Mouse (Mus musculus): ENCODE measurements around the gene Rab1a. TPM values are rescaled to one million over a fixed set of nuclear protein-coding genes. Genes with fewer than 3 reads are reported as not detected.
"Not testable (repeated sequence)": the region's sequence is repeated elsewhere in the genome, so short reads cannot be mapped to it uniquely, and the experiment has no call there.

The Rab1a gene
- total and polyA plus RNA-seq, 2 experiments, result 50.4 to 93.4 TPM

GRCm38 (mm10) chr11:20165991-20166390, 35.2 kb upstream of the Rab1a start:
- no peak for DNase-seq (ENCODE audit: extremely low read depth, low read depth, low spot score)
- no peak overlapping the region for H3K27ac ChIP-seq (replicated peaks; ENCODE audit: insufficient read depth, low read depth, low read length)
- WGBS, result 87% methylated on average over 4 of the region's 4 CpGs
- no peaks in the 10 kb centered on the region for H3K36me3 ChIP-seq (ENCODE audit: control insufficient read depth, insufficient read depth, low read length)
- H3K4me1 ChIP-seq (ENCODE audit: control insufficient read depth, insufficient read depth, low read length), result peaks cover 3% of the 10 kb centered on the region; the same call in 1 of the 2 replicates
- H3K4me3 ChIP-seq (ENCODE audit: insufficient read depth, low read depth, low read length), result no peak overlapping the region
- no peak for TF ChIP-seq POLR2A (IDR thresholded peaks at IDR 0.05; ENCODE audit: extremely low read depth, insufficient read depth, low read length)
- no peak for TF ChIP-seq CTCF (IDR thresholded peaks at IDR 0.05; ENCODE audit: low read depth, low read length)
- no peak overlapping the region for H3K9ac ChIP-seq (ENCODE audit: low read depth, low read length)
- H3K79me2 ChIP-seq (ENCODE audit: control insufficient read depth, insufficient read depth, low read length), result no peaks in the 10 kb centered on the region
- H3K27me3 ChIP-seq (ENCODE audit: control insufficient read depth, insufficient read depth, low read length), result no peaks in the 10 kb centered on the region

- not testable (repeated sequence) for H3K4me3 ChIP-seq (ENCODE audit: insufficient read depth, low read depth, low read length); H3K4me1 ChIP-seq (ENCODE audit: control insufficient read depth, insufficient read depth, low read length); H3K36me3 ChIP-seq (ENCODE audit: control insufficient read depth, insufficient read depth, low read length); H3K27ac ChIP-seq (replicated peaks; ENCODE audit: insufficient read depth, low read depth, low read length); H3K79me2 ChIP-seq (ENCODE audit: control insufficient read depth, insufficient read depth, low read length); H3K9ac ChIP-seq (ENCODE audit: low read depth, low read length); DNase-seq (ENCODE audit: extremely low read depth, low read depth, low spot score); H3K27me3 ChIP-seq (ENCODE audit: control insufficient read depth, insufficient read depth, low read length)
- WGBS, result 77% methylated on average over 6 of the region's 6 CpGs
These were observed 34.8 kb upstream of the Rab1a start for GRCm38 (mm10) chr11:20166476-20166875.

GRCm38 (mm10) chr11:20168972-20169371, 32.3 kb upstream of the Rab1a start:
- H3K36me3 ChIP-seq (ENCODE audit: control insufficient read depth, insufficient read depth, low read length), result no peaks in the 10 kb centered on the region
- no peaks in the 10 kb centered on the region for H3K79me2 ChIP-seq (ENCODE audit: control insufficient read depth, insufficient read depth, low read length)
- no peak overlapping the region for H3K4me3 ChIP-seq (ENCODE audit: insufficient read depth, low read depth, low read length)
- no peak overlapping the region for H3K9ac ChIP-seq (ENCODE audit: low read depth, low read length)
- H3K27me3 ChIP-seq (ENCODE audit: control insufficient read depth, insufficient read depth, low read length), result no peaks in the 10 kb centered on the region
- no peak overlapping the region for H3K27ac ChIP-seq (replicated peaks; ENCODE audit: insufficient read depth, low read depth, low read length)
- TF ChIP-seq CTCF (IDR thresholded peaks at IDR 0.05; ENCODE audit: low read depth, low read length) (no peak), POLR2A (IDR thresholded peaks at IDR 0.05; ENCODE audit: extremely low read depth, insufficient read depth, low read length) (no peak)
- WGBS, result 87% methylated on average over 11 of the region's 11 CpGs
- peaks cover 3% of the 10 kb centered on the region; the same call in 1 of the 2 replicates for H3K4me1 ChIP-seq (ENCODE audit: control insufficient read depth, insufficient read depth, low read length)
- no peak for DNase-seq (ENCODE audit: extremely low read depth, low read depth, low spot score)

DNA sequence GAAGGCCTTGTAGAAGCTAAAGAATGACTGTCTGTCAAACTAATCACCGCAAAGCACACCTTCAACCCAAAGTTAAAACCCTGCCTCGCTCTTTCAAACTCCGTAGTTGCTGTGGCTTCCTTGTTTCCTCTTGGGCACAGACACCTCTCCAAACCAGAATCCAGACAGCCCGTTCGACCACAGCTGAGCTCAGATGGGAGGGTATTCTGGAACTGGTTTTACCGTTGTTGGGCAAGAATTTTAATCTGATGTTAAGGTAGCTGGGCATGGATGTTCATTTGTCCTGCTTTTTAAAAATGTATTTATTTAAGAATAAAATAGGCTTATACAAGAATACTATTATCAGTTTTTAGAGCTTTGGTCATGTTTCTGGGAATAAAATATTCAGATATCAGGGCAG, 14.0 kb upstream of the Rab1a start:
- WGBS, result 87% methylated on average over 6 of the region's 6 CpGs
- H3K79me2 ChIP-seq (ENCODE audit: control insufficient read depth, insufficient read depth, low read length), result no peaks in the 10 kb centered on the region
- no peaks in the 10 kb centered on the region for H3K36me3 ChIP-seq (ENCODE audit: control insufficient read depth, insufficient read depth, low read length)
- H3K4me3 ChIP-seq (ENCODE audit: insufficient read depth, low read depth, low read length), result no peak overlapping the region
- no peak for DNase-seq (ENCODE audit: extremely low read depth, low read depth, low spot score)
- no peaks in the 10 kb centered on the region for H3K4me1 ChIP-seq (ENCODE audit: control insufficient read depth, insufficient read depth, low read length)
- TF ChIP-seq POLR2A (IDR thresholded peaks at IDR 0.05; ENCODE audit: extremely low read depth, insufficient read depth, low read length), result no peak
- TF ChIP-seq CTCF (IDR thresholded peaks at IDR 0.05; ENCODE audit: low read depth, low read length), result no peak
- no peak overlapping the region for H3K9ac ChIP-seq (ENCODE audit: low read depth, low read length)
- no peak overlapping the region for H3K27ac ChIP-seq (replicated peaks; ENCODE audit: insufficient read depth, low read depth, low read length)
- no peaks in the 10 kb centered on the region for H3K27me3 ChIP-seq (ENCODE audit: control insufficient read depth, insufficient read depth, low read length)

GRCm38 (mm10) chr11:20193100-20193736, 8.0 kb upstream of the Rab1a start:
- H3K4me1 ChIP-seq (ENCODE audit: control insufficient read depth, insufficient read depth, low read length), result no peaks in the 10 kb centered on the region
- WGBS, result 64% methylated on average over 4 of the region's 4 CpGs
- H3K36me3 ChIP-seq (ENCODE audit: control insufficient read depth, insufficient read depth, low read length), result no peaks in the 10 kb centered on the region
- no peak for DNase-seq (ENCODE audit: extremely low read depth, low read depth, low spot score)
- no peaks in the 10 kb centered on the region for H3K27me3 ChIP-seq (ENCODE audit: control insufficient read depth, insufficient read depth, low read length)
- TF ChIP-seq POLR2A (IDR thresholded peaks at IDR 0.05; ENCODE audit: extremely low read depth, insufficient read depth, low read length), result no peak
- TF ChIP-seq CTCF (IDR thresholded peaks at IDR 0.05; ENCODE audit: low read depth, low read length), result no peak
- no peak overlapping the region for H3K27ac ChIP-seq (replicated peaks; ENCODE audit: insufficient read depth, low read depth, low read length)
- no peak overlapping the region for H3K9ac ChIP-seq (ENCODE audit: low read depth, low read length)
- no peak overlapping the region for H3K4me3 ChIP-seq (ENCODE audit: insufficient read depth, low read depth, low read length)
- no peaks in the 10 kb centered on the region for H3K79me2 ChIP-seq (ENCODE audit: control insufficient read depth, insufficient read depth, low read length)

GRCm38 (mm10) chr11:20201661-20202101, 449 bp downstream of the Rab1a start:
- no peaks in the 10 kb centered on the region for H3K27me3 ChIP-seq (ENCODE audit: control insufficient read depth, insufficient read depth, low read length)
- TF ChIP-seq POLR2A (IDR thresholded peaks at IDR 0.05; ENCODE audit: extremely low read depth, insufficient read depth, low read length), result no peak
- no peak for TF ChIP-seq CTCF (IDR thresholded peaks at IDR 0.05; ENCODE audit: low read depth, low read length)
- peaks cover 30% of the 10 kb centered on the region for H3K79me2 ChIP-seq (ENCODE audit: control insufficient read depth, insufficient read depth, low read length)
- peak overlapping the region; percentile 91 for H3K4me3 ChIP-seq (ENCODE audit: insufficient read depth, low read depth, low read length)
- under 1% methylated on average over 40 of the region's 40 CpGs for WGBS
- peak overlapping the region; percentile 99 for H3K9ac ChIP-seq (ENCODE audit: low read depth, low read length)
- DNase-seq (ENCODE audit: extremely low read depth, low read depth, low spot score), result no peak
- H3K36me3 ChIP-seq (ENCODE audit: control insufficient read depth, insufficient read depth, low read length), result no peaks in the 10 kb centered on the region
- H3K27ac ChIP-seq (replicated peaks; ENCODE audit: insufficient read depth, low read depth, low read length), result peak overlapping the region; percentile 87
- peaks cover 26% of the 10 kb centered on the region for H3K4me1 ChIP-seq (ENCODE audit: control insufficient read depth, insufficient read depth, low read length)

Data from liver, adult 2 months (tissue).